Mouse (Mus musculus) inflammation-experienced regulatory T-cells, adult 6 months (primary cell): ENCODE results near the gene Atp5j. TPM values are rescaled to one million over a fixed set of nuclear protein-coding genes. Genes with fewer than 3 reads are reported as not detected.

Experiments
- ATAC-seq: one replicate; pipeline ENCODE4 v1.8.0; 2017
- polyA plus RNA-seq, 3 experiments: library from polyadenylated mRNA; unstranded; fragments of 100-300 nt; shearing (Covaris generic); gene quantifications; one replicate each; pipeline ENCODE4 v1.2.1; 2017

Gene Atp5j
- polyA plus RNA-seq, result 100 to 1,000 TPM; 434 to 717 (median 501) TPM

GRCm38 (mm10) chr16:84835441-84835822 lies at the start of gene Atp5j:
Gene Atp5j (minus strand): TSS chr16:84835625.
- ATAC-seq, result peak; percentile 30

GRCm38 (mm10) chr16:84884572-84884971 lies 49.1 kb upstream of the Atp5j start:
- ATAC-seq, result no peak

GRCm38 (mm10) chr16:84881754-84882321 lies 46.4 kb upstream of the Atp5j start:
- ATAC-seq, result no peak

GRCm38 (mm10) chr16:84881168-84881567 lies 45.7 kb upstream of the Atp5j start:
- no peak for ATAC-seq

DNA sequence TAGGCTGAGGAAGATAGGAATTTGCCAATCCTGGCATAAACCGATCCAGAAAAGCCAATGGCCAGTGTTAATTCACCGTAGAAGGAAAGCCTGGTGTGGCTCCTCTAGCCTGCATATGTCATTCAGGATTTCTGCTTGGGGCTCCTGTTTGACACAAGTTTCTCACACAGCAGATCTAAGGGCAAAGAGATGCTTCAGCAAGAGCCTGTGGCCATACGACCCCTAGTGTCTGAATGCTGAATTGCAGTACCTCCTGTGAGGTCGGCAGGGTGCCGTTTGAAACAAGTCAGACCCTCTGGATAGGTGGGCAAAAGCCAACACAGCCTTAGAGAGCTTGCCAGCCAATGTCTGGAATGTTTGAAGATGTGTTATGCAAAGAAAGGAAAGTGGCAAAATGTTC lies 43.7 kb upstream of the Atp5j start:
- ATAC-seq, result peak; percentile 90

GRCm38 (mm10) chr16:84876082-84876481 lies 40.7 kb upstream of the Atp5j start:
- ATAC-seq, result no peak

DNA sequence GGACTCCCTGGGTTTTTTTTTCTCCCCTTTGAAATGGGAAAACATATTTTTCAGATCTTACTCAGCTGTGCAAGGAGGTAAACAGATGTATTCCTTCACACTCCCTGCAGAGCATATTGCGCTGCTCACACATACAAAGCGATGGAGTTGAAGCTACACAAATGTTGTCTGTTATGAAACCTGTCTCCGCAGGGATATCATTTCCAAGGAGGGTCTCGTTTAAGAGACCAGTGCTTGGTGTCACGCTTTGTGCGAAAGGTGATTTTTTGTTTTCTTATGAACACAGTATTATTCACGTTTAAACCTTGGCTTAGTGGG lies 40.3 kb upstream of the Atp5j start:
- ATAC-seq, result no peak

GRCm38 (mm10) chr16:84875012-84875717 lies 39.7 kb upstream of the Atp5j start:
- no peak for ATAC-seq

DNA sequence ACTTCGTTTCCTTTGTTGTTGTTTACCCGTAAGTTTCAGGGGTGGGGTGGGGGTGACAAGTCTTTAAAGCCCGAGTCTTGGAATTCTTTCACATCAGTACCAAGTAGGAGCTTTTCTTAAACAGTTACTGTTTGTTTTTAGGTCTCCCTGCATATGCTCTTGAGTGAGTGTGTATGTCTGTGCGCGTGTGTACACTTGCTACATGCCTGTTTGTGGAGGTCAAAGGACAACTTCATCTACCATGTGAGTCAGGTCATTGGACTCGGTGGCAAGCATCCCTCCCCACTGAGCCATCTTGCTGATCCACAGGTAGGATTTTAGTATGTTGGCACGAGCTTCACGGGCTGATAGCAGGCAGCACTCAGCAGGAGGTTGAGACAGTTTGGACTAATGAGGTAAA lies 38.4 kb upstream of the Atp5j start:
- ATAC-seq, result no peak

- ATAC-seq, result no peak
These were observed 29.2 kb upstream of the Atp5j start for GRCm38 (mm10) chr16:84864656-84865055.

GRCm38 (mm10) chr16:84853492-84853891 lies 18.1 kb upstream of the Atp5j start:
- ATAC-seq, result no peak

DNA sequence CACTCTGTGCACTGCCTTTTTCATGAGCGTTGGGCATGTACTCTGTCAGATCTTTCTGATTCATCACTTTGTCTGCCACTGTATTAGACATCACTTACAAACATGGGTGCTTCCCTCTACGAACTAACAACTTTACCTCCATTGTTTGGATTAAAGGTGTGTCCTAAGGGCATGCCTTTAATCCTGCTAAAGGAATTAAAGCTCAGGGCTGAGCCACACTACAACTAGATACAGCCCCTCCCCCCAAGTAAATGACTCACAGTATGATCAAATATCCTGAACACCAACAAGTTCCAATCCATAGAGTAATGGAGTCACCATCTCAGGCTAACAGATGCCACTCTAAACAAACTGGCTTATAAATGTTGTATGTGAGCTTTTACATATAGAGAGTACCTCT lies 3.2 kb upstream of the Atp5j start:
- ATAC-seq, result no peak

GRCm38 (mm10) chr16:84835823-84836743 lies 658 bp upstream of the Atp5j start:
- ATAC-seq, result peak; percentile 4

DNA sequence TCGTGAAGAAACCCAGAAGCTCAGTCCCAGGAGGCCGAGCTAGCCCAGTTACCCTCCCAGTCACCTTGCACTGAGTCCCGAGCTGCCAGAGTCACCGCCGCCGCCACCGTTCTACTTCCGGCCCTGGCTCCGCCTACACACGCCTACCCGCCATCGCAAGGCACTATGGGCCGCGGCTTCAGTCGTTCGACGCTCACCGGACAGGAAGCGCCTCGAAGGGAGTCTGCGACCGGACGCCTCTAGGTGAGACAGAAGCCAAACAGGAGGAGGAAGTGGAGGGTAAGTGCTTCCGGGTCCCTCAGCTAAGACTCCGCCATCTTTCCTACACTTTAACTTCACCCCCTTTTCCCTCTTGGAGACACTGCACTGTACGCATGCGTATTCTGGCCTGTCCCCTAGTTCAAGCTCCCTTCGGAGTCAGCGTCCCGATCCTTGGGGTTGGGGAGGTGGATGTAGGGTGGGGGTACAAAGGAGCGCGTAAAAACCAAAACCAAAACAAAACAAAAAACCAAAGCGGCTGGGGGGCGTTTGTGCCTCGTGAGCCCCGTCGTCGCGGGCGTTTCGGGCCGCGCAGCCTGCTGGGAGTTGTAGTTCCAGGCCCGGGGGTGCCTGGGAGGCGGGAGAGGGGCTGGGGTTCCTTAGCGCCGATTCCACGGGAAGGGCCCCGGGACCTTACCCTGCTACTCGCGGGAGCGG lies 532 bp downstream of the Atp5j start, which contains the start of gene Gabpa:
Gabpa (plus strand) TSS at position 181 of the 696 bp plus-strand sequence.
- peak; percentile 91 for ATAC-seq

DNA sequence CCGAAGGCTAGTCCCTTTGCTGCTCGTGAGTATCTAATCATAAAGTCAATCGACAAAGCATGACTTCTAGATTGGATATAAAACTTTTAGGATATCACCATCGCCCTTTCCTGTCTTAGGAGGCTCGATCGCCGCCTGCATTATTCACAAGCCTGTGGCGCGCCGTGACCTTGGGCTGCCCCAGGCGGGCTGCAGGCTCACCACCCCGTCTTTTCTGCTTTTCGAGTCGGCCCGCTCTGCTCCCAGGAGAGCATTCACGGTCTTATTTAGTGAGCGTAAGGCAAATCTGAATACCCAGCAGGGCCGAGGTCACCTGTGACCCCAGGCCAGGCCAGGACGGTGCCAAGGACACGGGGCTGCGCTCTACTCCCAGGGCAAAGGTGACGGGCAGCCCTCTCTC lies 1.1 kb downstream of the Atp5j start:
- ATAC-seq, result peak; percentile 1

DNA sequence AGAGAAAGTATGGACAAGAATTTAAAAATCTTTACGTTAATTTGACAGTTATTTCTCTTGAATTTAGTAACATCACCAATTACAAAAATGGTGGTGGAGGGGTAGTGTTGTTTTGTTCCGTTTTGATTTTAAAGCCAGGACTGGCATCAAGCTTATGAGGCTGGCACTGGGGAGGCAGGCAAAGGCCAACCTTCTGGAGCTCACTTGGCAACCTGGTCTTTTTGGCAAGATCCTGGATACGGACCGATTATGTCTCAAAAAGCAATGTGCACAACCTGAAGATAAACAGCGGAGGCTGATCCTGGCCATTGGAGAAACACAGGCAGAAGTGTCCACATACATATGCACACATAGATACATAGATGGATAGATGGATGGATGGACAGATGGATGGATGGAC lies 2.7 kb downstream of the Atp5j start:
- no peak for ATAC-seq

DNA sequence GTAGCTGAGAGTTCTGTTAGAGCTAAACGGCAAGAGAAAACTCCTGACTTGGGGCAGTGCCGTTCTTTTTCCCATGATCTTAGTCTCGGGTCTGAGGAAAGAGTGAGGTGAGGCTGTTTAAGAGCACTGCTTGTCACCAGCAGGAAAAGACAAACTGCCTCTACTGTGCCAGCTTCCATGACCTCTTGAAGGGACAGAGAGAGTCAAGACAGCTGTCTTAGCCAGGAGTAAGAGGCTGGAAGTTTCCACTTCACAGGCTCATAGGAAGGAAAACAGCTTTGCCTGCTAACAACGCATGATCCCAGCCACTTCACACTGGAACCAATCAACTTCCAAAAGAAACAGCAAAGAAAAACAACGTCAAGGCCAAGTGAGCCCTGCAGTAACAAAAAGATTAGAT lies 3.7 kb downstream of the Atp5j start:
- ATAC-seq, result no peak

DNA sequence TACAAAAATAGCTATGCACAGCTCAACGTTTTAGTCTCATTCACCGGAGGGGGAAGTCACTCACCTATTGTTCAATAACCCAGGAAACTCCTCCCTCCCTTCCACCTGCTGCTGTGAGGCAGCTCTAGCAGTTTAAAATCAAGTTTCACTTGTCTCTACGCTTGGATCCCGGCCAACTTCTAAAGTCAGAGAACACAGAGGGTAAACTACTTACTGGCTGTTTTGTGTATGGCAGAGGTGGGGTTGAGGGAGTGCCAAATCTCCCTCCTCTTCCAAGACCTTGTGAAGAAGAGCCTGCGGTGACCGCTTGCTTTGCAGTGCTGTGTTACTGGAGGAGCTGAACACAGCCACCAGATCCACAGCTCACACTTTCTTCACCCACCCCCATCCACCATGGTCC lies 10.4 kb downstream of the Atp5j start:
- peak; percentile 68 for ATAC-seq

DNA sequence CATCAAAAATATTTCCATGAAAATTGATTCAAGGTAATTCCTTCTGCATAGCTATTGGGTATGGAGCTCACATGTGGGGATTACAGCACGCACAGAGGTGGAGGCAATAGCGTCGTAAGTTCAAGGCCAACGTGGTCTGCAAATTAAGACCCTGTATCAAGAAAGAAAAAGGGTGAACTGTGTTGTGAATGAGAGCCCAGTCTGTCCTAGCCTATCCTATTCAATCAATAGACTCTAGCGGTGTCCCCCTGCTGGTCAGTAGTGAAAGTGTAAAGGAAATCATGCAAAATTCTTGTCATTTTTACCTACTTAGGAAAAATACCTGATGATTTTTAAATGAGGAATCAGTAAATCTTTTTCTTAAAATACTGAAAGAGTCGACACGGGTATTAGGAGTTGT lies 18.0 kb downstream of the Atp5j start:
- peak; percentile 78 for ATAC-seq

DNA sequence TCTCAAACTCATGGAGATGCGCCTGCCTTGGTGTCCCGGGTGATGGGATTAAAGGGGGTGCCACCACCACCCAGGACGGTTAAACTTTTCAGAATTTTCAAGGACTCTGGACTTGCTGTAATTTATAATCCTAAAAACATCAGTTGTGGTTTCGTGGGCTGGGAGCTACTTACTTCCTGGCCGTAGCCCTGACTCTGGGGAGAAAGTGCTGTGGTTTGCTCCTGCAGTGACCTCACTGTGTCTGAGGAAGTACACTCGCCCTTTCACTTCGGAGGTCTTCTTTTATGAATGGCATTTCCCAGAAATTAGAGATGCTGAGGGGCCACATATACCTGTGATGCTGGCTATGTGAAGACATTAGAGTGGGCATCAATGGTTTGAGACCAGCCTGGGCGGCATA lies 20.9 kb downstream of the Atp5j start:
- no peak for ATAC-seq

GRCm38 (mm10) chr16:84813852-84814251 lies 21.6 kb downstream of the Atp5j start:
- no peak for ATAC-seq

DNA sequence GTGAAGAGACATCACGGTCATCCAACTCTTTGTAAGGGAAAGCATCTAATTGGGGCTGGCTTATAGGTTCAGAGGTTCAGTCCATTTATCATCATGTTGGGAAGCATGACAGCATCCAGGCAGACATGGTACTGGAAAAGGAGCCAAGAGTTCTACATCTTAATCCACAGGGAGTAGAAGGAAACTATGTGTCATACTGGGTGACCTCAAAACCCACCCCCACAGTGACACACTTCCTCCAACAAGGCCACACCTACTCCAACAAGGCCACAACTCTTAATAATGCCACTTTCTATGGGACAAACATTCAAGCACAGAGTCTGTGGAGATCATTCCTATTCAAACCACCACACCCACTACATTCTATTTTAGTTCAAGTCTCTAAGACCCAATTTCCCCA lies 25.2 kb downstream of the Atp5j start:
- no peak for ATAC-seq

DNA sequence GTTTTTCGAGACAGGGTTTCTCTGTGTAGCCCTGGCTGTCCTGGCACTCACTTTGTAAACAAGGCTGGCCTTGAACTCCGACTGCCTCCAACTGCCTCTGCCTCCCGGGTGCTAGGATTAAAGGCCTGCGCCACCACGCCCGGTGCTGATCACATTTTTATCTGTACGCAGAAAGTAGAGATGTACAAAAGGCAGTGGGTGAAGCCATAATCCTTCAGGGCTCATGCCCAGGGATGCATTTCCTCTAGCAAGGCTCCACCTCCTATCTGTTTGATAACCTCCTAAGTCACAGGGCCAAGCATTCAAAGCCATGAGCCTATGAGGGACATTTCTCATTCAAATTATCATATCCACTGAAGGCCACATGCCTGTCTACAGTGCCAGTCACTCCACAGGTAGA lies 27.6 kb downstream of the Atp5j start:
- ATAC-seq, result no peak
